Mouse (Mus musculus): Measurements from ENCODE around the gene Zscan4c.

Gene Zscan4c

DNA sequence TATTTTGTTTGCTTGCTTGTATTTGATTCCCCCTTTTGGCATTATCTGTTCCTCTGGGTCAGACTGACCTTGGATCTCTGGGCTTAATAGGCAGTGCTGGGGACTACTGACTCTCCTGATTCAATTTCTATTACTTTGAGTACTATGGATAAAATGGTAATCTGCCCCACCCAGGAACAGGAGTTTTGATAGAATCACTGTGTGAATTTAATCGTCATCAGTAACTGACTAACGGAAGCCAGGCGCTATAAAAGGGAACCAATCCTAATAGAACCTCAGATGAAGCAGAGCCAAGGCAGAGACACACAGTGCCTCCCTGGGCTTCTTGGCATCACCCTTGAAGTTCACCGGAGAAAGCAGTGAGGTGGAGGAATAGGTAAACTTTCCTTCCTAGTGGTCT lies at the start of gene Zscan4c:
TSS of gene Zscan4c (plus strand) at position 301 of the 400 bp plus-strand sequence.
- in situ Hi-C loops (cut with MboI, MseI), result loop anchor here (10.0 to 25.0 kb wide), 2 partner anchors 509 to 607 kb away; partner anchors contain the start of genes Zscan4-ps2 and Zscan4-ps3

Data from T-helper 2 cell (primary cell).